ENCODE assay signal across 13 mouse cellular contexts in genomic region chr6:91543056-91543455, GRCm38 (mm10).
"Had no signal": no experiment of that assay in that cellular context is flagged by ENCODE, and none has a peak within 500 bp of the region (broad histone marks: within the 10 kb centered on the region; RNA-seq: fewer than 3 reads in every experiment).

No protein-coding gene starts in this region.

- H3K27ac ChIP-seq: layer of hippocampus, adult 2 months; limb, embryonic 13.5 days; liver, embryonic 14.5 days; neural tube, embryonic 13.5 days had no signal

- H3K4me1 ChIP-seq: neural tube, embryonic 13.5 days had no signal

- H3K4me3 ChIP-seq: layer of hippocampus, adult 2 months; limb, embryonic 13.5 days; neural tube, embryonic 13.5 days had no signal

- DNase-seq: kidney, postnatal 10 days; kidney, postnatal 4 days; lung, adult 18-20 months; midbrain, embryonic 14.5 days; retina, postnatal 1 day; right cerebral cortex, postnatal 4 days; spleen, adult 18-20 months; thymus, adult 18-20 months; thymus, postnatal 25 days had no signal

- H3K4me2 ChIP-seq: limb, embryonic 13.5 days; neural tube, embryonic 13.5 days had no signal

- H3K27me3 ChIP-seq: limb, embryonic 13.5 days; neural tube, embryonic 13.5 days had no signal

- H3K36me3 ChIP-seq: limb, embryonic 13.5 days; neural tube, embryonic 13.5 days had no signal

- H3K9ac ChIP-seq: limb, embryonic 13.5 days; liver, embryonic 14.5 days; neural tube, embryonic 13.5 days had no signal

- H3K9me3 ChIP-seq: limb, embryonic 13.5 days; neural tube, embryonic 13.5 days had no signal
